Mouse (Mus musculus) liver, postnatal 0 days (tissue): ENCODE measurements at regions not wholly inside any gene's neighbourhood (a gene's known extent, or its start where the extent isn't known, plus 50 kb on each side); places are given as distances from the start of the nearest gene placed in this dataset.

Source experiments
- ATAC-seq: fragments of 200-750 bp; cut with Nextera tagmentation; 2 replicates; pipeline ENCODE4 v1.8.0; 2017; ENCODE audit warnings: mild to moderate bottlenecking, moderate library complexity
- DNase-seq: peaks from one replicate; pipeline ENCODE4 v3.0.0-alpha.2; 2016
- H3K27ac ChIP-seq: fragments of 300-500 bp; sonication (generic); 2 replicates; pipeline ENCODE4 v1.5.1; 2014; ENCODE audit warnings: antibody characterized with exemption, moderate library complexity, mild to moderate bottlenecking, low read depth
- H3K27me3 ChIP-seq: fragments of 300-500 bp; sonication (generic); 2 replicates; pipeline ENCODE4 v1.6.1; 2014; ENCODE audit warnings: low read length, control low read depth, mixed read lengths; ENCODE audit not compliant: insufficient read depth
- H3K36me3 ChIP-seq: fragments of 300-500 bp; sonication (generic); replicated peaks from 2 replicates; pipeline ENCODE4 v1.6.1; 2014; ENCODE audit warnings: mild to moderate bottlenecking, control low read depth, low read length, moderate library complexity, mixed read lengths; ENCODE audit not compliant: insufficient read depth
- H3K4me1 ChIP-seq: fragments of 300-500 bp; sonication (generic); 2 replicates; pipeline ENCODE4 v1.6.1; 2014; ENCODE audit warnings: antibody characterized with exemption, mild to moderate bottlenecking, control low read depth; ENCODE audit not compliant: insufficient read depth
- H3K4me2 ChIP-seq: fragments of 300-500 bp; sonication (generic); 2 replicates; pipeline ENCODE4 v1.6.1; 2014; ENCODE audit warnings: low read depth, mild to moderate bottlenecking, low read length, moderate library complexity, mixed read lengths
- H3K4me3 ChIP-seq: fragments of 300-500 bp; sonication (generic); 2 replicates; pipeline ENCODE4 v1.5.1; 2014; ENCODE audit warnings: low read depth, low read length
- H3K9ac ChIP-seq: fragments of 300-500 bp; sonication (generic); replicated peaks from 2 replicates; pipeline ENCODE4 v1.6.1; 2014; ENCODE audit warnings: mild to moderate bottlenecking, moderate library complexity
- H3K9me3 ChIP-seq: fragments of 300-500 bp; sonication (generic); 2 replicates; pipeline ENCODE4 v1.6.1; 2016; ENCODE audit warnings: mild to moderate bottlenecking, control low read depth, low read length, mixed read lengths
- CTCF ChIP-seq: sonication (generic); IDR thresholded peaks from 2 replicates; pipeline ENCODE4 v1.5.1; 2016; ENCODE audit warnings: antibody characterized with exemption, low read depth
- EP300 ChIP-seq: IDR thresholded peaks from 2 replicates; pipeline ENCODE4 v1.6.1; 2016; ENCODE audit warnings: antibody characterized with exemption, low read depth, mild to moderate bottlenecking
- WGBS: fragments of 180-500 bp; shearing (Covaris S2); extraction: QIAGEN DNeasy Blood & Tissue Kit; methylation state at CpG from one replicate; pipeline ENCODE4 v1.1.7; 2014; ENCODE audit not compliant: insufficient replicate concordance; 5-methylcytosine and 5-hydroxymethylcytosine counted together

- Histone ChIP-seq H3K27ac (no peak overlapping the region), H3K36me3 (no peaks in the 10 kb centered on the region), H3K27me3 (no peaks in the 10 kb centered on the region), H3K4me2 (no peak overlapping the region), H3K9ac (no peak overlapping the region), H3K4me1 (no peaks in the 10 kb centered on the region), H3K4me3 (no peak overlapping the region), H3K9me3 (no peaks in the 10 kb centered on the region)
- TF ChIP-seq CTCF (no peak), EP300 (no peak)
- ATAC-seq, result no peak
- DNase-seq, result no peak
- 68% methylated on average over 10 of the region's 10 CpGs for WGBS
These were observed 68.5 kb upstream of the Cxcl12 start for GRCm38 (mm10) chr6:117099871-117100270.

GRCm38 (mm10) chr6:117102693-117103092 lies 65.6 kb upstream of the Cxcl12 start:
- ATAC-seq (no peak), DNase-seq (no peak)
- no peaks in the 10 kb centered on the region for H3K9me3 ChIP-seq
- TF ChIP-seq CTCF, result no peak
- TF ChIP-seq EP300, result no peak
- no peaks in the 10 kb centered on the region for H3K4me1 ChIP-seq
- no peak overlapping the region for H3K27ac ChIP-seq
- H3K4me2 ChIP-seq, result no peak overlapping the region
- no peak overlapping the region for H3K9ac ChIP-seq
- 53% methylated on average over 4 of the region's 4 CpGs for WGBS
- no peaks in the 10 kb centered on the region for H3K36me3 ChIP-seq
- H3K27me3 ChIP-seq, result no peaks in the 10 kb centered on the region
- H3K4me3 ChIP-seq, result no peak overlapping the region

GRCm38 (mm10) chr6:117104047-117104446 lies 64.3 kb upstream of the Cxcl12 start:
- Histone ChIP-seq H3K4me3 (no peak overlapping the region), H3K4me1 (no peaks in the 10 kb centered on the region), H3K9me3 (no peaks in the 10 kb centered on the region), H3K27ac (no peak overlapping the region), H3K27me3 (no peaks in the 10 kb centered on the region), H3K4me2 (no peak overlapping the region), H3K9ac (no peak overlapping the region), H3K36me3 (no peaks in the 10 kb centered on the region)
- DNase-seq (no peak), ATAC-seq (no peak)
- TF ChIP-seq CTCF (no peak), EP300 (no peak)
- WGBS, result 68% methylated on average over 6 of the region's 6 CpGs

- no peak overlapping the region for H3K4me3 ChIP-seq
- H3K4me2 ChIP-seq, result no peak overlapping the region
- H3K9ac ChIP-seq, result no peak overlapping the region
- no peak for DNase-seq
- 79% methylated on average over 2 of the region's 2 CpGs for WGBS
- no peak overlapping the region for H3K27ac ChIP-seq
- no peak for TF ChIP-seq EP300
- TF ChIP-seq CTCF, result no peak
- H3K27me3 ChIP-seq, result no peaks in the 10 kb centered on the region
- no peaks in the 10 kb centered on the region for H3K9me3 ChIP-seq
- no peaks in the 10 kb centered on the region for H3K36me3 ChIP-seq
- ATAC-seq, result no peak
- no peaks in the 10 kb centered on the region for H3K4me1 ChIP-seq
These were observed 63.9 kb upstream of the Cxcl12 start for GRCm38 (mm10) chr6:117104463-117104862.

GRCm38 (mm10) chr6:117105182-117105589 lies 63.1 kb upstream of the Cxcl12 start:
- no peak for DNase-seq

GRCm38 (mm10) chr6:117110291-117110690 lies 58.0 kb upstream of the Cxcl12 start:
- no peak overlapping the region for H3K4me3 ChIP-seq
- H3K27me3 ChIP-seq, result no peaks in the 10 kb centered on the region
- TF ChIP-seq CTCF (no peak), EP300 (no peak)
- no peak overlapping the region for H3K9ac ChIP-seq
- no peaks in the 10 kb centered on the region for H3K9me3 ChIP-seq
- no peak for ATAC-seq
- no peak for DNase-seq
- 42% methylated on average over 3 of the region's 3 CpGs for WGBS
- H3K36me3 ChIP-seq, result no peaks in the 10 kb centered on the region
- no peak overlapping the region for H3K27ac ChIP-seq
- no peak overlapping the region for H3K4me2 ChIP-seq
- no peaks in the 10 kb centered on the region for H3K4me1 ChIP-seq

More at GRCm38 (mm10) chr6:117105182-117105589, 63.1 kb upstream of the Cxcl12 start:
- Histone ChIP-seq H3K4me2 (no peak overlapping the region), H3K27me3 (no peaks in the 10 kb centered on the region), H3K4me1 (no peaks in the 10 kb centered on the region), H3K27ac (no peak overlapping the region), H3K9ac (no peak overlapping the region), H3K4me3 (no peak overlapping the region), H3K36me3 (no peaks in the 10 kb centered on the region), H3K9me3 (no peaks in the 10 kb centered on the region)
- no peak for ATAC-seq
- WGBS, result 62% methylated on average over 6 of the region's 6 CpGs
- TF ChIP-seq EP300 (no peak), CTCF (no peak)

- TF ChIP-seq EP300 (no peak), CTCF (no peak)
- Histone ChIP-seq H3K4me1 (no peaks in the 10 kb centered on the region), H3K4me2 (no peak overlapping the region), H3K27me3 (no peaks in the 10 kb centered on the region), H3K27ac (no peak overlapping the region), H3K4me3 (no peak overlapping the region), H3K9me3 (no peaks in the 10 kb centered on the region), H3K9ac (no peak overlapping the region), H3K36me3 (no peaks in the 10 kb centered on the region)
- ATAC-seq, result no peak
- WGBS, result 72% methylated on average over 8 of the region's 8 CpGs
- DNase-seq, result no peak
These were observed 53.5 kb upstream of the Cxcl12 start for GRCm38 (mm10) chr6:117114859-117115258.
